Mouse (Mus musculus) liver, embryonic 12.5 days (tissue): ENCODE measurements around the gene Notch2. TPM values are rescaled to one million over a fixed set of nuclear protein-coding genes. Genes with fewer than 3 reads are reported as not detected.

ENCODE experiments used
- ATAC-seq: fragments of 200-750 bp; cut with Nextera tagmentation; 2 replicates; pipeline ENCODE4 v1.8.0; 2017; ENCODE audit warnings: moderate number of reproducible peaks, mild to moderate bottlenecking, moderate library complexity
- H3K27ac ChIP-seq: fragments of 300-500 bp; sonication (generic); 2 replicates; pipeline ENCODE4 v1.5.1; 2016; ENCODE audit warnings: mild to moderate bottlenecking
- H3K27me3 ChIP-seq: fragments of 300-500 bp; sonication (generic); replicated peaks from 2 replicates; pipeline ENCODE4 v1.6.1; 2016; ENCODE audit warnings: mild to moderate bottlenecking, moderate library complexity
- H3K36me3 ChIP-seq: fragments of 300-500 bp; sonication (generic); 2 replicates; pipeline ENCODE4 v1.6.1; 2016; ENCODE audit warnings: mild to moderate bottlenecking, moderate library complexity
- H3K4me1 ChIP-seq: fragments of 300-500 bp; sonication (generic); 2 replicates; pipeline ENCODE4 v1.6.1; 2016
- H3K4me2 ChIP-seq: fragments of 300-500 bp; sonication (generic); 2 replicates; pipeline ENCODE4 v1.6.1; 2016; ENCODE audit warnings: mild to moderate bottlenecking, moderate library complexity
- H3K4me3 ChIP-seq: fragments of 300-500 bp; sonication (generic); 2 replicates; pipeline ENCODE4 v1.5.1; 2016; ENCODE audit warnings: mild to moderate bottlenecking, moderate library complexity
- H3K9ac ChIP-seq: fragments of 300-500 bp; sonication (generic); 2 replicates; pipeline ENCODE4 v1.6.1; 2016; ENCODE audit warnings: mild to moderate bottlenecking, moderate library complexity
- H3K9me3 ChIP-seq: fragments of 300-500 bp; sonication (generic); replicated peaks from 2 replicates; pipeline ENCODE4 v1.6.1; 2016; ENCODE audit warnings: mild to moderate bottlenecking, moderate library complexity
- WGBS: fragments of 180-500 bp; shearing (Covaris S2); methylation state at CpG from one replicate; pipeline ENCODE4 v1.1.7; 2016; ENCODE audit not compliant: insufficient replicate concordance; 5-methylcytosine and 5-hydroxymethylcytosine counted together
- polyA plus RNA-seq: library from polyadenylated mRNA; unstranded; fragments of >200 nt; fragmentation: Nextera tagmentation; extraction: Ambion mirVana; gene quantifications from 2 replicates; pipeline ENCODE4 v1.2.1, GENCODE M21; 2016

The Notch2 gene
- polyA plus RNA-seq, 1 experiment from 2014 or later: 8.7 TPM

DNA sequence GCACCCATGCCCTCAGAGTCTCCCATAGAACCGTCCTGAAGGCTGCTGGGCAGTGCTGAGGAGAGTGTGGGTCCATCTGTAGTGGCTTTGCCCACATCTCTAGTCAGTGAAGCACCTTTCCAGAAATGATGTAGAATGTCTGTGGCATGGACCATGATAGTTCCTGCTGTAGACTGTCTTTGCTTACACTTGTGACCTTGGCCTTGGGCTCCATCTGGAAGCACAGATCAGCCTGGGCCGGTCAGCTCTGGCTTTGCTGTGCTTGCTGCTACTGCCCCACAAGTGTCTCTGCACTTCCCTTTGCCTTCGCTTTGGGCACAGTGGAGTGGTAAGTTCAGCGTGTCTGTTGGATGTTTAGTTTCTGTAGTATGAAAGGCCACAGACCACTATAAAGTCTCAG is 45.7 kb downstream of the Notch2 start:
- Histone ChIP-seq H3K36me3 (peaks cover 6% of the 10 kb centered on the region; the same call in 1 of the 2 replicates), H3K9me3 (no peaks in the 10 kb centered on the region), H3K4me2 (no peak overlapping the region), H3K9ac (no peak overlapping the region), H3K27ac (no peak overlapping the region), H3K4me3 (no peak overlapping the region), H3K27me3 (no peaks in the 10 kb centered on the region), H3K4me1 (peaks cover 91% of the 10 kb centered on the region)
- WGBS: 65% methylated on average over 4 of the region's 4 CpGs
- no peak for ATAC-seq

DNA sequence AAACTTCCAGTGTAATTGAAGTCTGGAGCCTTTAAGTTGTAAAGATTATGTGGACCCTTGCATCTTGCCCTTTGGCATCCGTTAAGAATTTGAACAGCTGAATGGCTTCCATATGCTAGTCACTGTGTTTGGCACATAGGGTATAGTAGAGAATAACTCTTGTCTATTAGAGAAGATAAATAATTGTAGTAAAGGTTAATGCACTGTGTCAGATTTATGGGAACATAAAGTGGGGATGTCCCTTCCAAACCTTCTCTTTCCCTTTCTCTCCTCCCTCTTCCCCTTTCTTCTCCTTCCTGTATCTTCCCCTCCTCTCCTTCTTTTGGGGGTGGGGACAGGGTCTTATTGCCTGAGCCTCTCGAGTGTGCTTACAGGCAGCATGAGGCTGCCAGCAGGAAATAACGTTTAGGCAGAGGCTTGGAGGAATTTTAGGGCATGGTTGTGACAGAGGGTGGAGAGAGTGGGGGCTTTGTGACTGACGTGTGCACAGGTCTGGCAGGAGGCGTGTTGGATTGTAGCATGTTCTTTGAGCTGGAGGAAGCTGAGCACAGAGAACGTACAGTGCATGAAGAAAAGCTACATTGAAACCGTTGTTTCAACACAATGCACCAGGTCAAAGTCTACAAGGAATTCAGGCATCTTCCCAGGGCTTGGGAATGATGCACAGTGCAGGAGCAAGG is 47.8 kb downstream of the Notch2 start:
- Histone ChIP-seq H3K4me1 (peaks cover 87% of the 10 kb centered on the region), H3K9ac (no peak overlapping the region), H3K27ac (peak overlapping the region; percentile 73), H3K4me2 (peak overlapping the region; percentile 24), H3K36me3 (peaks cover 4% of the 10 kb centered on the region; the same call in 1 of the 2 replicates), H3K27me3 (no peaks in the 10 kb centered on the region), H3K4me3 (no peak overlapping the region), H3K9me3 (no peaks in the 10 kb centered on the region)
- ATAC-seq: no peak
- 40% methylated on average over 7 of the region's 7 CpGs for WGBS

DNA sequence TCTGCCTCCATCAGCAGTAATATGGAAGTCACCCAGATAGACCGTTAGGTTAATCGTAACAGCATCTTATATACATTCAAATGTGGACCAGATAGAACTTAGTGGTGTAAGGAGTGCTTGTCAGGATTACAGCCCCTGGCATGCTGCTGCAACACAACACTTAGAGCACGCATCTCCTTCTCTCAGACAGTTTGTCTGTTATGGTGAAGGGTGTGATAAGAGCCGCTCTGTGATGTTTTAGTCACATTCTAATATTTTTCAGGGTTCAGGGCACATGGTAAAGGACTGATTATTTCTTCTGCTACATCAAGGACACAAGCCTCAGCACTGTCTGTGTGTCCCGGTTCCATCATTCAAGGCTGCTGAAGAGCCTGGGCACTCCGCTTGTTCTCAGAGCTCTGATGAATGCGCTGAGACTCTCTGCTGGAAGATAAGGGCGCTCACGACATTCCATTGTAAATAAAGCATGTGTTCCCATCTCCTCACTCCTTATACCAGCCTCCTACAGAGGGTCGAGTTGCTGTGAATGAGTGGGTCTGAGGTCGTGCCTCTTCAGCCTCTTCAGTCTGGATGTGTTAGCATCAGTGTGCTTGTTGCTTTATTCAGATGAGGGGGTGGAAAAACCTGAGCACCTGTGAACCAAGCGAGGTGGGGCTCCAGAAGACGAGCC is 48.5 kb downstream of the Notch2 start:
- Histone ChIP-seq H3K9ac (no peak overlapping the region), H3K4me2 (peak overlapping the region; percentile 24), H3K4me3 (no peak overlapping the region), H3K9me3 (no peaks in the 10 kb centered on the region), H3K27me3 (no peaks in the 10 kb centered on the region), H3K4me1 (peaks cover 86% of the 10 kb centered on the region), H3K36me3 (no peaks in the 10 kb centered on the region), H3K27ac (peak overlapping the region; percentile 73)
- WGBS: 34% methylated on average over 13 of the region's 13 CpGs
- ATAC-seq: peak; percentile 81

DNA sequence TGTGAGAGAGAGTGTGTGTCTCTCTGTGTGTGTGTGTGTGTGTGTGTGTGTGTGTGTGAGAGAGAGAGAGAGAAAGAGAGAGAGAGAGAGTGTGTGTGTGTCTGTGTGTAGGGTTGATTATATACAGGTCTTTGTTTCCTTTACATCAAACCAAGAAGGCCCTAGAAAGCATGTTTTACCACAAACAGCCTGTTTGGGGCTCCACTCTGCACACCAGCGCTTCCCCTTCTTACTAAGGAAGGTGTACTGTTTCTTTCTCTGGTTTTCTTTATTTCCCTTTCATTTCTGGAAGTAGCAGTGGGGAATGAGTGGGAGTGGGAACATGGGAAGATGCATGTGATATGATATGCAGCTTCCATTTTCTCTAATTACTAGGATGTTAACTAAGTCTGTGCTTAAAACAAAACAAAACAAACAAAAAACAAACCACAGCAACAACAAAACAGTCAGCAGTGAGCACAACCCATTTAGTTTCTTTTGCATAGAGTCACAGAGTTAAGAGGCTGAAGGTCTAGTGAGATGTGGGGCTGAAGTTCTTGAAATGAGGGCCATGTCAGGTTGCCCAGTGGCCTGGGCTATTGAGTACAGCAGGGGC is 49.4 kb downstream of the Notch2 start:
- Histone ChIP-seq H3K27ac (peak overlapping the region; percentile 73), H3K4me3 (no peak overlapping the region), H3K4me1 (peaks cover 80% of the 10 kb centered on the region), H3K27me3 (no peaks in the 10 kb centered on the region), H3K36me3 (no peaks in the 10 kb centered on the region), H3K9ac (no peak overlapping the region), H3K9me3 (no peaks in the 10 kb centered on the region), H3K4me2 (peak overlapping the region; percentile 17; the same call in 1 of the 2 replicates)
- ATAC-seq: no peak
- 48% methylated on average over 1 of the region's 1 CpGs for WGBS

DNA sequence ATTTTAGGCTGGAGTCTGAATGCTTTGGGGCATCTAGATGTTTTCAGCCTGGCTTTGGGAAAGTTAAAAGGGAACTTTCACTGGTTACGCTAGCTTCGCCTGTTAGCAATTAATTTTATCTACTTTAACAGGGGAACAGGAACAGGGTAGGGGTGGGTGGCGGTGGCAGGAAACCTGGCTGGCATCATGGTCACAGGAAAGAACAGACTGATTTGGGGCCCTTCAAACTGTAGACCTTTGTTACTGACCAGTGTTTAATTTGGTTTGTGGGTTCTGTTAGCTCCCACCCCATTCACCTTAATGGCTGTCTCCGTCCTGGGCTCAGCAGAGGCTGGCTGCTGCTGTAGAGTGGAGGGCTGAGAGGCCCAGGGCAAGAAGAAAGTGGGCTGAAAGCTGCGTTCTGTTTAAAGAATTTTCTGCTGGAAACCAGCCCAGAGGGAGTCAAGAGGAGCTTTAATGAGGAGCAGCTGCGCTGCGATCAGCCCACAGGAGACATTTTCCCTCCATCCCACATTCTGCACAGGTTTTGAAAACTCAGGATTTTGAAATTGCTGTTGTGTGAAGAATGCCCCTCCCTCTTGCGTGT is 50.0 kb downstream of the Notch2 start:
- H3K36me3 ChIP-seq: no peaks in the 10 kb centered on the region
- WGBS: 44% methylated on average over 8 of the region's 8 CpGs
- no peak for ATAC-seq
- H3K27me3 ChIP-seq: no peaks in the 10 kb centered on the region
- peak overlapping the region; percentile 17; the same call in 1 of the 2 replicates for H3K4me2 ChIP-seq
- H3K9ac ChIP-seq: no peak overlapping the region
- no peak overlapping the region for H3K4me3 ChIP-seq
- H3K27ac ChIP-seq: peak overlapping the region; percentile 73
- peaks cover 79% of the 10 kb centered on the region for H3K4me1 ChIP-seq
- H3K9me3 ChIP-seq: no peaks in the 10 kb centered on the region

DNA sequence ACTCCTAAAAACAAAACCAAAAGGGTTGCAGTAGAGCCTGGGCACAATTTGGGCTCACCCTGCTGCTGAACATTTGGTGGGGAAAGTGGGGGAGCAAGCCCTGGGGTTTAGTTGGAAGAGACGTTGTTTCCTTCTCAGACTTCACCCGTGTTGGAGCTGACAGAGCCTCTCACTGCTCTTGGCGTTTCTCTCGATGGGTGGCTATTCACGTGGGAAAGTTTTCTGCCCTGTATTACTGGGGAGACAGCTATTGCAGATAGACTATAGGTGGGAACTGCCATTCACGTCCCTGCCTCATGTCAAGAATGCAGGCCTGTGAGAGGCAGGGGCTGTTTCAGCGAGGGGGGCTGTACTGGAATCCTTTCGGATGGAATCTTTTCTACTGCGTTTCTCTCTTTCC is 50.5 kb downstream of the Notch2 start:
- H3K27ac ChIP-seq: peak overlapping the region; percentile 73
- H3K27me3 ChIP-seq: no peaks in the 10 kb centered on the region
- no peak for ATAC-seq
- no peak overlapping the region for H3K4me3 ChIP-seq
- no peak overlapping the region for H3K4me2 ChIP-seq
- H3K9ac ChIP-seq: no peak overlapping the region
- 63% methylated on average over 9 of the region's 9 CpGs for WGBS
- H3K36me3 ChIP-seq: no peaks in the 10 kb centered on the region
- peaks cover 76% of the 10 kb centered on the region for H3K4me1 ChIP-seq
- H3K9me3 ChIP-seq: no peaks in the 10 kb centered on the region

DNA sequence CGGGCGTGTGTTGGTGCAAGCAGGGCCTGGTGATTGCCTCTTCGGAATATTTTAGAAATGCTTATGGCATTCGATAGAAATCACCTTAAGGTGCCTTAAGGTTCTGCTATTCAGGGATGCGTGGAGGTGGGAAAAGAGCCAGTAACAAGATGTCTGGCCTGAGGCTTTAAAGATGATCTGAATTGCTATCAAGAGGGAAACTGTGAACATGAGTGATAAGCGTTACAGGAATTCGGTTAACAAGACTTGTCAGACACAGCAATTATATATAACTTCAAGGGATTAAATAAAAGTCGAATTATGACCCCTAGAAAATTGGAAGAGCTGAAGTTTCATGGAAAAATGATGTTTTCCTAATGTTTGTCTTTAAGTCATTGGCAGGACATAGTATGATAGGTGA is 51.7 kb downstream of the Notch2 start:
- no peaks in the 10 kb centered on the region for H3K36me3 ChIP-seq
- ATAC-seq: no peak
- no peak overlapping the region for H3K4me3 ChIP-seq
- H3K27ac ChIP-seq: no peak overlapping the region
- WGBS: 66% methylated on average over 8 of the region's 8 CpGs
- H3K9me3 ChIP-seq: no peaks in the 10 kb centered on the region
- H3K4me1 ChIP-seq: peaks cover 70% of the 10 kb centered on the region
- no peak overlapping the region for H3K9ac ChIP-seq
- H3K27me3 ChIP-seq: no peaks in the 10 kb centered on the region
- no peak overlapping the region for H3K4me2 ChIP-seq

DNA sequence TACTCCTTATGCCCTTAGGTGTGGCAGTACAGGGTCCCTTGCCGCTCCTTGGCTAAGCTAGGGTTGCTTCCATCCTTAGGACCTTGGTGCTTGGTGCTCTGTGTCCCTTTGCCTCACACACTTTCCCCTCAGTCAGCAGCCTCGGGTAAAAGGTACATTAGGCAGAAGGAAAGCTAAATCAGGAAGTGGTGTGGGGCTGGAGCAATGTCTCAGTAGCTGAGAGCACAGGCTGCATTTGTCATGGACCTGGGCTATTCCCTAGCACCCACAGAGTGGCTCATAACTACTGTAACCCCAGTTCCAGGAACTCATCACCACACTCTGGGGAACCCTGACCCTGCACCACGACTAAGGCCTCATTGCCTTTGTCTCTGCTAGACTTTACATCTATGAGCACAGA is 53.1 kb downstream of the Notch2 start:
- WGBS: 56% methylated on average over 3 of the region's 3 CpGs
- Histone ChIP-seq H3K27me3 (no peaks in the 10 kb centered on the region), H3K4me3 (no peak overlapping the region), H3K27ac (no peak overlapping the region), H3K4me1 (peaks cover 56% of the 10 kb centered on the region), H3K4me2 (no peak overlapping the region), H3K9ac (no peak overlapping the region), H3K9me3 (no peaks in the 10 kb centered on the region), H3K36me3 (peaks cover 7% of the 10 kb centered on the region)
- ATAC-seq: no peak

DNA sequence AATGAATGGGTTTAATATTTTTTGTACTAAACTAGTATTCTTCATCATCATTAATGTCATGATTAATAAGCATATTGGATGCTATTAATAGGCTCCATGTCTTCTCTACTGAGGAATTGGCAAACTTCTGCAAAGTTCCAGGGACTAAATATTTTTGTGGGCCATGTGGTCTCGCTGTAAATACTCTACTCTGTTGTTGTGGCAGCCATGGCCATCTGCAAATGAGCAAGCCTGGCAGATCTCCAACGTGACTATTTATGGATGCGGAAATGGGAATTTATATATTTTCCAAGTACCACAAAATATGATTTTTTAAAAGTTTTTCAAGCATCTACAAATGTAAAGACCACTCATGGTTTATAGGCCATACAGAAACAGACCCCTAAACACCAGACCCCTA is 54.1 kb downstream of the Notch2 start:
- H3K27ac ChIP-seq: no peak overlapping the region
- WGBS: 78% methylated on average over 3 of the region's 3 CpGs

DNA sequence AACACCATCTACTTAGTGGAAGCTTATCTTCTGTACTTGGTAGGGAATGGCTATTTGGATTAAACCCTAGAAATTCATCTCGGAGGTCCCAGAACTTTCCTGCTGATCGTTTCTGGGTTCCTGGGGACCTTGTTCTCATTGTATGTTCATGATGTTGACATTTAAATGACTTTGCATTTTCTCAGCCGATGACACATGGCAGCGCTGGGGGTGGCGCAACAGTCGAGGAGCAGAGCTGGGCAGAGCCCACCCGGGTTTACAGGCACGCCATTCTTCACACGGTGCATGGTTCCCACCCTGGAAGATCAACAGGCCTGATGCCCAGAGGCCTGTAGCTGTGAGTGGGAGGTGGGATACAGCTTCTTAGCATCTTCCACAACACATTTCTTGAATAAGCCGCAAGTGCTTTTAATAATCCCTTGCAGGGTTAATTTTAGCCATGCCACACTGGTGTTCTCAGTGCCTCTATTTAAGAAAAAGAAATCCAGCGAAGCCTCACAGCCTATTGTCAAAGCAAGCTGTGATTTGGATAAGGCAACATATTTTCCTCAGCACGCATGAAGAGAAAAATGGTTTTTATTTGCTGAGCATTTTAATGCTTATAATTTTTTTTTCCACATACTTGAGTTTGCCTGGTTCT is 54.6 kb downstream of the Notch2 start:
- H3K27me3 ChIP-seq: no peaks in the 10 kb centered on the region
- no peak overlapping the region for H3K4me3 ChIP-seq
- WGBS: 83% methylated on average over 12 of the region's 12 CpGs
- no peaks in the 10 kb centered on the region for H3K9me3 ChIP-seq
- peaks cover 21% of the 10 kb centered on the region for H3K36me3 ChIP-seq
- H3K4me2 ChIP-seq: no peak overlapping the region
- H3K27ac ChIP-seq: no peak overlapping the region
- H3K9ac ChIP-seq: no peak overlapping the region
- H3K4me1 ChIP-seq: peaks cover 41% of the 10 kb centered on the region
- ATAC-seq: no peak

More for the DNA sequence above, 54.1 kb downstream of the Notch2 start:
- no peak for ATAC-seq
- Histone ChIP-seq H3K4me1 (peaks cover 46% of the 10 kb centered on the region), H3K4me3 (no peak overlapping the region), H3K27me3 (no peaks in the 10 kb centered on the region), H3K36me3 (peaks cover 15% of the 10 kb centered on the region), H3K9me3 (no peaks in the 10 kb centered on the region), H3K4me2 (no peak overlapping the region), H3K9ac (no peak overlapping the region)

DNA sequence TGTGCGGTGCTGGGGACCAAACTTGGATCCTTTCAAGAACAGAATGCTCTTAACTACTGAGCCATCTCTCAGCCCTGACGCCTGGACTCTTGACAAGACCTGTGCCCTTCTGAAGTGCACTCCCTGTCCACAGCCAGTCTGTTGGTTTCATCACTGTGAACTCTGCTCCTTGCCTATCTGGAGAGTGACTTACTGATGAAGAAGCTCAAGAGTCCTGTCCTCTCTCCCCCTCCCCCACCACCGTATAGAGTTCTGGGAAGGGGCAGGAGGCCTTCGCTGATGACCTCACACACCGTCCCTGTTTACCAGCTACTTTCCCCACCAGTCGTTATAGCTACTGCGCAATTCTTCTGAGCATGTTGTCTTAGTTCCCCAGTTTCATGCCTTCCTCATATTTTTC is 55.8 kb downstream of the Notch2 start:
- 65% methylated on average over 7 of the region's 7 CpGs for WGBS
- Histone ChIP-seq H3K36me3 (peaks cover 33% of the 10 kb centered on the region), H3K4me2 (no peak overlapping the region), H3K4me1 (peaks cover 29% of the 10 kb centered on the region), H3K27me3 (no peaks in the 10 kb centered on the region), H3K9me3 (no peaks in the 10 kb centered on the region), H3K4me3 (no peak overlapping the region), H3K9ac (no peak overlapping the region), H3K27ac (no peak overlapping the region)
- ATAC-seq: no peak

DNA sequence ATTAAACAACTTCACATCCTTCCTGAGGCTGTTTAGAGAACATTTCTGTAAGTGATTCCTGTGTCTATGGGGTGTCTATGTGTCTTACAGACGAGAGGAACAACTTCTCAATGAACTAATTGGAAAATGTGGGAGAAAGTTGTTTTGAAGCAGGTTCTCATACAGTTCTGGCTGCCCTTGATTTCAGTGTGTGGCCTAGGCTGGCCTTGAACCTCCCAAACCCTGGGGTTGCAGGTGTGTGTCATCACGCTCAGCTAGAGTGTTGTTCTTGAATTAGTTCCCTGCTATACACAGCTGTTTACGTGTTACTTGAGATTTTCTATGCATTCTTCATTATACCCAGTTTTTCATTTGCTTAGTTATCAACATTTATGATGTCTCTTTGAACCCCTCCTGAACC is 56.5 kb downstream of the Notch2 start:
- Histone ChIP-seq H3K27ac (no peak overlapping the region), H3K36me3 (peaks cover 35% of the 10 kb centered on the region), H3K9me3 (no peaks in the 10 kb centered on the region), H3K27me3 (no peaks in the 10 kb centered on the region), H3K4me1 (peaks cover 22% of the 10 kb centered on the region), H3K4me3 (no peak overlapping the region), H3K9ac (no peak overlapping the region), H3K4me2 (no peak overlapping the region)
- 79% methylated on average over 3 of the region's 3 CpGs for WGBS
- ATAC-seq: no peak
